Mouse (Mus musculus): ENCODE results near the gene Purb. TPM values are rescaled to one million over a fixed set of nuclear protein-coding genes. Genes with fewer than 3 reads are reported as not detected.

The Purb gene
- polyA plus RNA-seq, 1 experiment from 2014 or later = 13.8 TPM

DNA sequence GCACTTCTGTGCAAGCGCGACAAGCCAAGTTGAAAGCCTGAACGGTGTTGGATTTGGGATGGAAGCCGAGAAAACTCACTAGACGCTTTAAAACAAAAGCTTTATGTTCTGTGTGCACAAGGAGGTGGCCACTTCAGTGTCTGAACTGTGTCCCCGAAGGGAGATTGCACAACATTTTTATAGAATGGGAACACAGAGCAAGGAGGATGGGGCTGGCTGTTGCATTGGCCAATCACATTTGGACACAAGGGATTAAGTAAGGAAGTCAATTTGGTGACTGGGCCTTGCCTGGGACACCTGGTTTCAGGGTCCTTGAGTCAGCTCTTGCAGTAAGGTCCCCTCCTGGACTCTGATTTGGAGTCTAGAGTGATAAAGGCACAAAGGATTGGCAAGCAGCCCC lies 29.0 kb upstream of the Purb start:
- no peak for ATAC-seq (ENCODE audit: low FRiP score, low read depth)
- WGBS = 84% methylated on average over 6 of the region's 6 CpGs
- no peaks in the 10 kb centered on the region for H3K4me1 ChIP-seq
- H3K27ac ChIP-seq = no peak overlapping the region
- no peaks in the 10 kb centered on the region for H3K9me3 ChIP-seq
- no peak overlapping the region for H3K4me3 ChIP-seq
- no peaks in the 10 kb centered on the region for H3K36me3 ChIP-seq
- H3K27me3 ChIP-seq (replicated peaks) = no peaks in the 10 kb centered on the region
- no peak overlapping the region for H3K9ac ChIP-seq
- no peak overlapping the region for H3K4me2 ChIP-seq (replicated peaks)

DNA sequence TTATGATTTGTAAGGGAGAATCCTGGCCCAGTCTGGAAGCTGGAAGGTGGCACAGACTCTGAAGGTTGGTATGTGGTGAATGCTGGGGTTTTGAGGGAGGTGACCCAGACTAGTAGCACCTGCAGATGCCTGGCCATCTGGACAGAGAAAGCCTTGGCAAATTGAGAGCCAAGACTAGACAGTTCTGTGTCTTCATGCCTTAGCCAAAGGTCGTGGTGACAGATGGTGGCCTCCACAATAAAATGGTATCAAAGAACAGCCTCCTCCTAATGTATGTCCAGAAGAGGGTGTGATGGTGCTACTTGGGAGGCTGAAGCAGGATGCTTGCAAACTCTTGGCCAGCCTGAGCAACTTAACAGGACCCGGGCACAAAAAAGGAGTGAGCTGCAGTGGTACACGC lies 28.5 kb upstream of the Purb start:
- no peaks in the 10 kb centered on the region for H3K27me3 ChIP-seq (replicated peaks)
- no peak overlapping the region for H3K9ac ChIP-seq
- H3K4me2 ChIP-seq (replicated peaks) = no peak overlapping the region
- no peaks in the 10 kb centered on the region for H3K36me3 ChIP-seq
- no peaks in the 10 kb centered on the region for H3K4me1 ChIP-seq
- H3K4me3 ChIP-seq = no peak overlapping the region
- no peak for ATAC-seq (ENCODE audit: low FRiP score, low read depth)
- no peaks in the 10 kb centered on the region for H3K9me3 ChIP-seq
- 76% methylated on average over 3 of the region's 3 CpGs for WGBS
- H3K27ac ChIP-seq = no peak overlapping the region

- Histone ChIP-seq H3K4me2 (replicated peaks) (no peak overlapping the region), H3K4me3 (no peak overlapping the region), H3K9me3 (no peaks in the 10 kb centered on the region), H3K27ac (no peak overlapping the region), H3K36me3 (no peaks in the 10 kb centered on the region), H3K4me1 (no peaks in the 10 kb centered on the region), H3K9ac (no peak overlapping the region), H3K27me3 (replicated peaks) (no peaks in the 10 kb centered on the region)
- 96% methylated on average over 2 of the region's 2 CpGs for WGBS
- no peak for ATAC-seq (ENCODE audit: low FRiP score, low read depth)
Observed at GRCm38 (mm10) chr11:6502506-6502905, 26.8 kb upstream of the Purb start.

- Histone ChIP-seq H3K36me3 (no peaks in the 10 kb centered on the region), H3K4me1 (no peaks in the 10 kb centered on the region), H3K9me3 (no peaks in the 10 kb centered on the region), H3K4me3 (no peak overlapping the region), H3K9ac (no peak overlapping the region), H3K27me3 (replicated peaks) (no peaks in the 10 kb centered on the region), H3K27ac (no peak overlapping the region), H3K4me2 (replicated peaks) (no peak overlapping the region)
- no peak for ATAC-seq (ENCODE audit: low FRiP score, low read depth)
- WGBS = 85% methylated on average over 12 of the region's 12 CpGs
Observed at GRCm38 (mm10) chr11:6497311-6497948, 21.7 kb upstream of the Purb start.

GRCm38 (mm10) chr11:6489691-6490503 lies 14.2 kb upstream of the Purb start:
- Histone ChIP-seq H3K4me2 (replicated peaks) (no peak overlapping the region), H3K9ac (no peak overlapping the region), H3K4me3 (no peak overlapping the region), H3K27ac (no peak overlapping the region), H3K9me3 (no peaks in the 10 kb centered on the region), H3K4me1 (no peaks in the 10 kb centered on the region), H3K27me3 (replicated peaks) (no peaks in the 10 kb centered on the region), H3K36me3 (no peaks in the 10 kb centered on the region)
- 58% methylated on average over 6 of the region's 6 CpGs for WGBS
- ATAC-seq (ENCODE audit: low FRiP score, low read depth) = no peak

DNA sequence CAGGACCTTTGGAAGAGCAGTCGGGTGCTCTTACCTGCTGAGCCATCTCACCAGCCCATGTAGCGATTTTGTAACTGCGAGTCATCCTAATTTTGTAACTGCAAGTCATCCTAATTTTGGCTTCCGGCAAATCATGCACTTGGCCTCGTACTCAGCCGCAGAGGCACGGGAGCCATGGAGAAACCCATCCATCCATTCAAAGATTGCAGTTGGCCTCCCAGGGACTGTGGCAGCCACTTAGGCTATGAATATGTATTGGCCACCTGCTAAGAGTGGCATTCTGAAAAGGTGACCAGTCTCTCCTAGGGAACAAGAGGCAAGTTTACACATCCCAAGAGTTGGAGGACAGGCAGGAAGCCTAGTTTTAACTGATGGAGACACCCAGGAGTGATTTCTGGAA lies 13.5 kb upstream of the Purb start:
- WGBS = 75% methylated on average over 7 of the region's 7 CpGs
- no peak for ATAC-seq (ENCODE audit: low FRiP score, low read depth)
- no peaks in the 10 kb centered on the region for H3K27me3 ChIP-seq (replicated peaks)

GRCm38 (mm10) chr11:6488041-6488684 lies 12.4 kb upstream of the Purb start:
- Histone ChIP-seq H3K36me3 (no peaks in the 10 kb centered on the region), H3K9me3 (no peaks in the 10 kb centered on the region), H3K4me3 (no peak overlapping the region), H3K9ac (no peak overlapping the region), H3K4me2 (replicated peaks) (no peak overlapping the region), H3K27me3 (replicated peaks) (no peaks in the 10 kb centered on the region), H3K4me1 (no peaks in the 10 kb centered on the region), H3K27ac (no peak overlapping the region)
- WGBS = 93% methylated on average over 5 of the region's 5 CpGs
- no peak for ATAC-seq (ENCODE audit: low FRiP score, low read depth)

More for the DNA sequence above, 13.5 kb upstream of the Purb start:
- Histone ChIP-seq H3K9me3 (no peaks in the 10 kb centered on the region), H3K9ac (no peak overlapping the region), H3K4me2 (replicated peaks) (no peak overlapping the region), H3K27ac (no peak overlapping the region), H3K36me3 (no peaks in the 10 kb centered on the region), H3K4me3 (no peak overlapping the region), H3K4me1 (no peaks in the 10 kb centered on the region)

GRCm38 (mm10) chr11:6487496-6487895 lies 11.8 kb upstream of the Purb start:
- WGBS = 76% methylated on average over 7 of the region's 7 CpGs
- ATAC-seq (ENCODE audit: low FRiP score, low read depth) = no peak
- no peak overlapping the region for H3K4me3 ChIP-seq

DNA sequence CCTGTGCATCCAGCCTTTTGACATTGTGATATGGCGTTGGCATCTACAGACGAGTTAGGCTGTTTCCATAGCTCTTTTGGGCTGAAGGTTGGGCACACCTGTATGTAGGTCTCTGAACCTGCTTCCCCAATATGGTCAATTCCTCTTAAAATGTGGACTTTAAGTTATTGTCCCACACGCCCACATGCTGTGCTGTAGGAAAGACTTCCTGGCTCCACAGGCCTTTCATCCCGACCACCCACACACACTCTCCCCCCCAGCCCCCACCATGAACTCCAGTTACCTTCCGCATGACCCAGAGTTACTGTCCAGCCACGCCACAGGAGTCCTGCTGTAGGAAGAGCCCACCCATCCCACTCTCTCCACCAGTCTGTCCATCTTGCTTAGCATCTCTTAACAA lies 11.2 kb upstream of the Purb start:
- Histone ChIP-seq H3K9ac (no peak overlapping the region), H3K4me2 (replicated peaks) (no peak overlapping the region), H3K4me1 (no peaks in the 10 kb centered on the region), H3K27ac (no peak overlapping the region), H3K4me3 (no peak overlapping the region), H3K36me3 (no peaks in the 10 kb centered on the region), H3K9me3 (no peaks in the 10 kb centered on the region), H3K27me3 (replicated peaks) (no peaks in the 10 kb centered on the region)
- 67% methylated on average over 6 of the region's 6 CpGs for WGBS
- ATAC-seq (ENCODE audit: low FRiP score, low read depth) = no peak

More at GRCm38 (mm10) chr11:6487496-6487895, 11.8 kb upstream of the Purb start:
- Histone ChIP-seq H3K27ac (no peak overlapping the region), H3K4me2 (replicated peaks) (no peak overlapping the region), H3K9me3 (no peaks in the 10 kb centered on the region), H3K9ac (no peak overlapping the region), H3K36me3 (no peaks in the 10 kb centered on the region), H3K27me3 (replicated peaks) (no peaks in the 10 kb centered on the region), H3K4me1 (no peaks in the 10 kb centered on the region)

DNA sequence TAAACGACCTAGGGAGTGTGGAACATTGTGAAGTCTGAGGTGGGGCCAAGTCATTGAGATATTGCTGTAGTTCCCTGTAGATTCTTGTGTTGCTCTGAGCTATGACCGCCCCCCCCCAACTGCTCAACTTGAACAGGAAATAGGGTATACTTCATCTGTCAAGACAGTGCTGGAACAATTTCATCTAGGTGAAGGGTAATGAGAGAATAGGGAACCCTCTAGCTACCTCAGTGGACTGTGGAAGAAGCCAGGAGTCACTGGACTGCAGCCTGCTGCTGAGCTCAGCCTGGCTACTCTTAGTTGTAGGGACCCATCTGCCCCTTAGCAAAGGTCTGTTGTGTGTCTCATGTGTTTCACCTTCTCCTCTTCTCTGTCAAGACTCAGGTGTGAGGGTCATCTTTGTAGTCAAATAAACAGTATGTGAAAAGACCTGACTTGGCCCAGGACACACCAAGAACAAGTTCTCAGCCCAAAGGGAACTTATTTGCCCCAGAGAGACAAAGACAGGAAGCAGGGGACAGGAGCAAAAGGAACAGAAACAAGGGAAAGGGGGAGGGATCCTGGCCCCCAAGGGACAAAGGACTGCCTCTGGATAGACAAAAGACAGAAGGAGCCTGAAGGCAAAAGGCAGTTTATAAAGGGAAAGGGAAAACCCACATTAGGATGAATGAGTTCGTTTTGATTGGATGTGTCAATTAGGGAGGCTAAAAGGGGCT lies 8.7 kb upstream of the Purb start:
- H3K9ac ChIP-seq = no peak overlapping the region
- WGBS = 53% methylated on average over 3 of the region's 3 CpGs
- H3K4me2 ChIP-seq (replicated peaks) = no peak overlapping the region
- H3K27me3 ChIP-seq (replicated peaks) = no peaks in the 10 kb centered on the region
- ATAC-seq (ENCODE audit: low FRiP score, low read depth) = no peak
- no peak overlapping the region for H3K27ac ChIP-seq
- H3K4me3 ChIP-seq = no peak overlapping the region
- H3K4me1 ChIP-seq = no peaks in the 10 kb centered on the region
- H3K36me3 ChIP-seq = no peaks in the 10 kb centered on the region
- H3K9me3 ChIP-seq = no peaks in the 10 kb centered on the region

- H3K9ac ChIP-seq = no peak overlapping the region
- H3K4me1 ChIP-seq = no peaks in the 10 kb centered on the region
- H3K27me3 ChIP-seq (replicated peaks) = no peaks in the 10 kb centered on the region
- H3K36me3 ChIP-seq = no peaks in the 10 kb centered on the region
- WGBS = 95% methylated on average over 2 of the region's 2 CpGs
- no peak overlapping the region for H3K4me2 ChIP-seq (replicated peaks)
- no peak for ATAC-seq (ENCODE audit: low FRiP score, low read depth)
- H3K9me3 ChIP-seq = no peaks in the 10 kb centered on the region
- H3K27ac ChIP-seq = no peak overlapping the region
- H3K4me3 ChIP-seq = no peak overlapping the region
Observed at GRCm38 (mm10) chr11:6483103-6483502, 7.4 kb upstream of the Purb start.

- Histone ChIP-seq H3K27ac (no peak overlapping the region), H3K27me3 (replicated peaks) (no peaks in the 10 kb centered on the region), H3K4me1 (no peaks in the 10 kb centered on the region), H3K9ac (no peak overlapping the region), H3K4me2 (replicated peaks) (no peak overlapping the region), H3K9me3 (no peaks in the 10 kb centered on the region), H3K36me3 (no peaks in the 10 kb centered on the region), H3K4me3 (no peak overlapping the region)
- ATAC-seq (ENCODE audit: low FRiP score, low read depth) = no peak
- WGBS = 75% methylated on average over 6 of the region's 6 CpGs
Observed at GRCm38 (mm10) chr11:6481669-6482185, 6.0 kb upstream of the Purb start.
